Mouse (Mus musculus) cerebellum, adult 2 months (tissue): ENCODE measurements at regions not wholly inside any gene's neighbourhood (a gene's known extent, or its start where the extent isn't known, plus 50 kb on each side); places are given as distances from the start of the nearest gene placed in this dataset.

Experiments
- CTCF ChIP-seq: fragments of 200-500 bp; IDR thresholded peaks from 2 replicates; pipeline ENCODE4 v1.5.1; 2011; ENCODE audit warnings: low read depth, mild to moderate bottlenecking, control low read depth, low read length, moderate library complexity, borderline replicate concordance; ENCODE audit not compliant: insufficient read depth
- POLR2A ChIP-seq: fragments of 200-500 bp; IDR thresholded peaks from 2 replicates; pipeline ENCODE4 v1.6.1; 2011; ENCODE audit warnings: low read length, control low read depth, borderline replicate concordance; ENCODE audit not compliant: insufficient read depth

- TF ChIP-seq POLR2A (no peak), CTCF (no peak)
These were observed 2112.6 kb downstream of the 9330182O14Rik start for GRCm38 (mm10) chr15:42246812-42247211.
